Mouse (Mus musculus): ENCODE data around the gene Hrh1.
A peak's percentile ranks its signal among the peaks of the same experiment; 100 is the strongest.

Hrh1 gene

DNA sequence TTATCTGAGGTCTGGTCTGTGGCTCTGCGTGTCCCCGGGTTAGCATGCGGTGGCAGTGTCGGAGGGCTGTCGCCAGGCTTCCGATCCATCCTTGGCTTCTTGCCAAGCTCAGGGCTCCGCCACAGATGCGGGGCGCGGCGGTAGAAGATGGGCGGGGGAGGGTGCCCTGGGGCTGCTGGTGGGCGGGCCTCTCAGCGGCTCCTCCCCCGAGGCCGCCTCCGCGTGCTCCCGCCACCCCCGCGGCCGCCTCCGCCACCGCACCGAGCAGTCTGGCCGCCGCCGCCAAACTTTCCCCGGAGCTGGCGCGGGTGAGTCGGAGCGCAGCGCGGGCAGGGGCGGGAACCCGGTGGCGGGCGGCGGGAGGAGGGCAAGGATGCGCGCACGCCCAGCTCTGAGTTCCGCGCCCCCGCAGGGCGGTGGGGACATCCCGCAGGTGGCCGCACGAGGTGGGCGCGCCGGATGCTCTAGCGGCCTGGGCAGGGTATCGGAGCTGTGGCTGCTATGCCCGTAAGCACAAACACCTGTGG is at the start of gene Hrh1:
Gene Hrh1 (plus strand): TSS at position 246 of the 527 bp plus-strand sequence.
- DNase-seq (ENCODE audit: low read depth, low spot score): peak; percentile 60

DNA sequence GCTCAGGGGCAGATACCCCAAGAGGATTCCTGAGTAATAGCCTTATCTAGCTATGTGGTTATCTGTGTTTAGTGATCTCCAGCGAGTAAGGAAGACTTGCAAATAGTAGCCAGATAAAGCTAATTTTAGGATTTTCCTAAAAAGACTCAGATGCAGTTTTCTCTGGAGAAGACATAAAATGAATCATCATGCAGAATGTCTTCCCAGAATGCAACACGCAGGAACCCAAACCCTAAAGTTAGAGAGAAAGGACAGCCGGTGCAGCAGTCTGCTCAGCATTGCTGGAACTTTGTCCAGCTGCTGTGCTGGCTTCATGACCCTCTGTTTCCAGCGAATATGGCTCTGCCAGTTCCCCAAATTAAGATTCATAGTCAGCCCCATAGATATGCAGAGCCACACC is 43.1 kb upstream of the Hrh1 start:
- DNase-seq (ENCODE audit: low read depth, low spot score): peak; percentile 83

DNA sequence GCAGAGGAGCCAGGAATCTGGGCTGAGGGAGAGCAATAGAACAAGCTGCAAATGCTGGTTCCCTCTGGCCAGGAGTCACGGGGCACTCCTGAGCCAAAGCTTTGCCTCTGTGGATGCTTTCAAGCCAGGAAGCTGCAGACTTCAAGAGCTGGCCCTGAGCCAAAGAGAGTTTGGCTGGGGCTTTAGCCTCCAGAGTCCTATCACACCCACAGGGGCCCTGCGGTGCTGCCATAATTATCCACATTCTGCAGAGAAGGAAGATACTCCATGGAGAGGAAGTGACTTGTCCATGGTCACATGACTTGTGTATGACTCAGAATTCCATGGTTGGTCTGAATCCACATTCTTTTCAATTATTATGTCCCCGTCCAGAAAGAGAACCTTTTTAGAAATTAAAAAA is 39.6 kb upstream of the Hrh1 start:
- peak; percentile 56 for DNase-seq (ENCODE audit: low read depth, low spot score)

DNA sequence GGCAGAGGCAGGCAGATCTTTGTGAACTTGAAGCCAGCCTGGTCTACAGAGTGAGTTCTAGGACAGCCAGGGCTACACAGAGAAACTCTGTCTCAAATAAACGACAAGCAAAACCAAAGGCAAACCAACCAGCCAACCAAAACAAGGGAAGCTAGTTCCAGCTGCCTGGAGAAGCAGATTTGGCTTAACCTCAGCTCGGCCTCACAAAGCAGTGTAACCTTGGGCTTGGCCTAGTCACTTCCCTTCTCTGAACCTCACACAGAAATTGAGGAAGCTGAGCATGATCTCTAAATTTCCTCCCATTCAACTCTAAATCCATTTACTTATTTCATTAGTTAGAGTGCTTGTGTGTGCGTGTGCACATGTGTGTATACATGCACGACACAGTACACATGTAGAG is 35.4 kb upstream of the Hrh1 start:
- no peak for DNase-seq (ENCODE audit: low read depth, low spot score)

DNA sequence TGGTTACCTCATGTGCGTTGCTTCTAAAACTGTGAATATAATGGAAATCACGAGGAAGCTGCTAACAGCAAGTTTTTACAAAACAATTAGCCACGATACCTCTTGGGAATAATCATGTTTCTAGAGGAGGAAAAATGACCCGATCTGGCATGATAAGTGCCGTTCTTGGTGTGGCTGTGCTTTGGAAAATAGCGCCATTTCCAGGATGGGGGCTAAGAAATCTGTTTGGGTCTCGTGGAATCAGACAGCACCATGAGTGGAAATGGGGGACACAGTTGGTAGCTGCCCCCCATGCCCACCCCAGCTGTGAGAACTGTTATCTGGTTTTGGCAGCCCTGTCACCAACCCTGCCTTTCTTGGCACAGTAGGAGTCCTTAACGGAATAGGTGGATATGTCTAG is 34.0 kb upstream of the Hrh1 start:
- DNase-seq (ENCODE audit: low read depth, low spot score): no peak

DNA sequence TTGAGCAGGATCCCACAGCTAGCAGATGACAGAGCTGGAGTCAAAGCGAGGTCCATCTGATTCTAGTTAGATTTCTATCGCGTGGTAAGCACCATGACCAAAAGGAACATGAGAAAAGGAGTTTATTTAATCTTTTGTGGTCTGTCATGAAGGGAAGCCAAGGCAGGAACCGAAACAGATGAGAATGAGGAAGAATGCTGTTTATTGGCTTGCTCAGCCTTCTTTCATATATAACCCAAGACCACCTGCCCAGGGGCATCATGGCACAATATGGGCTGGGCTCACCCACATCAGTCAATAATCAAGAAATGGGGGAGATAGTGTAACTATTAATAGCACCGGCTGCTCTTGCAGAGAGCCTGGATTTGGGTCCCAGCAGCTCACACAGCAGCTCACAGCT is 33.0 kb upstream of the Hrh1 start:
- DNase-seq (ENCODE audit: low read depth, low spot score): no peak

DNA sequence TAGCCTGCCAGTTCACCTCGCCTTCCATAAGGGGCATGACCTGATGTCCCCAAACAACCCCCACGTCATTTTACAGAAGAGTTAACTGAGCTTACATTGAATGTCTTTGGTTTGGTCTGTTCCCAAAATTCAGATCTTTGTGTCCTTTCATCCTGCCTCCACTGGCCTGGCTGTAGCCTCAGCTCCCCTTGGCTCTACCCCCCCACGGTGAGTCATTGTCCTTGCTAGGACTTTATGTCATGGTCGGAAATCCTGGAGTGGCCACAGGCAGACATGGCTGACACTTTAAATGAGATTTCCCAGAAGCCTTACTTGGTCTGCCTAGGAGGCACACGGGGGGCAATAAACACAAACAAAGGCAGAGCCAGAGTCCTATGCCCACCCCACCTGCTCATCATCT is 31.5 kb upstream of the Hrh1 start:
- no peak for DNase-seq (ENCODE audit: low read depth, low spot score)

DNA sequence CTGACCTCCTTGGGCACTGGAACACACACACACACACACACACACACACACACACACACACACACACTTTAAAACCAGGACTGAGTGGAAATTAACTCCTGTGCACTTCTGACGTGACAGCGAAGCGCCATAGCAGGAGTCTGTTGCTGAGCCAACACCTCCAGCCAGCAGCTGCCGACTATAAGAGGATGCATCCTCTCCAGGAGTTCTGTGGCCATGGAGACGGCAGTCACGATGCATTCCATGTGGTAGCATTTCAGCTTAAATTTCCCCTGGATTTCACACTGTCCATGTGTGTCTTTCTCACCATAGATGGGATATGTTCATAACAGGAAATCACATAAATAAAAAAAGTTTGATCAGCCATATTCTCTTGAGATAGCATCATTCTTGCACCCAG is 30.1 kb upstream of the Hrh1 start:
- DNase-seq (ENCODE audit: low read depth, low spot score): peak; percentile 91

DNA sequence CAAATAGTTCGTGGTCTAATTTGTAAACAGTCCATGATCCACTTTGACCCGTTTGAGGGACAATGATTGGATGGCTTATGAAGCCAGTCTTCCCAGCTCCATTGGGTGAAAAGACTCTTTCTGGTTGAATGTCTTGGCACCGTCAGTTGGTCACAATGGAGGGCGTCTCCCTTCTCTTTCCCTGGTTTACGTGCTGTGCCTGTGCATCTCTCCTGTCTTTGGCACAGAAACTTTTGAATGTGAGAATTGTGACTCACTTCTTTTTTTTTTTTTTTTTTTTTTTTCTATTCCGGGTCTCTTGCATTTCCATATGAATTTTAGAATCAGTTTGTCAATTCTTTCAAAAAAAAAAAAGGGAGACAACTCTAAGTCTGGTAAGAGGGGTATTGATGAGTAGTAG is 29.5 kb upstream of the Hrh1 start:
- peak; percentile 56 for DNase-seq (ENCODE audit: low read depth, low spot score)

DNA sequence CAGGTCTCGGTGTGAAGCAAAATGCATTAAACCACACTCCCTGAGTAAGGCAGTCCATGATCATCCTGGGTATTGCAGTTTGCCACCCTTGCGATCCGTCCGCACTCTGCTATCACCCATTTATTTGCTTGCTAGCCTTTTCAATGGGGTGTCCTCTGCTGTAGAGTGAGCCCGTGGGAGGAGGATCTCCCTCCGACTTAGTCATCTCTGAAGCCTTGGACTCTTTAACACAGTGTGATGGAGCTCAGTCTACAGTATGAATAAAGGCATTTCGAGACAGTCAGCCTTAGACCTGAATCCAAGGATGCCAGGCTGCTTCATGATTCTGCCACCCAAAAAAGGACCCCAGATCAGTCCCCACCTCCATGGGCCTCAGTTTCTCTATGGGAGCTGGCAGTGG is 25.0 kb upstream of the Hrh1 start:
- DNase-seq (ENCODE audit: low read depth, low spot score): peak; percentile 36

DNA sequence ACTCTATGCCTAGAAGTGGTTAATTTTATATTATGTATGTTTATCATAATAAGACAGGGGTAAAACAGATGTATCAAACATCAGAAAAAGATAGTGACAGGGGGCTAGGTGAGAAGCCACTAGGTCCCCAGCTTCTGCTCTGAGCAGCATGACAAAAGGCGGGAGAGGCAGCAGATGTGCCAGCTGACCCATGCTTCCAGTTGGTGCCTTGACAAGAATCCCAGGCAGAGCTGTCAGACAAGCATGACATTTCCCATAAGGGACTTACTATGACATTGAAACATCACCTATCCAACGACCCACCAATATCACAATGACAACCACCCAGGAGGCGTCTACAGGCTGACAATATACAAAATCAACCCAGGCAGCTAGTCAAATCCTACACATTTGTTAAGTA is 16.9 kb upstream of the Hrh1 start:
- no peak for DNase-seq (ENCODE audit: low read depth, low spot score)

DNA sequence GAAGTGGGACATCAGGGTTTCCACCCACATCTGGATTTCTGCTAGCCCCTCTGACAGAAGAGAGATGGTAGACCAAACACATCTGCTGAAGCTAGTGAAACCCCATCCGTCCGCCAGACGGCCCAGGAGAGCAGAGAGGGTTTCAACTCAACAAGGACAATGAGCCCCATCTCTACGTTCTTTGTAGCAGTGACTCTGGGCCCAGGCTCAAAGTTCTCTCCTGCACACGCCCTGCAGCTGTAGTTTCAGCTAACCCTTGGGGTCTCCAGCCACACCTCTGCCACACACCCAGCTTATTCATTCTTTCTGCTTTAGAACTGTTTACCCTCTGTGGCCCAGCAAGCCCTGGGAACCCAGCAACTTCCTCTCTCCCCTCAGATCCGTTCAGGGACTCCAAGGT is 10.4 kb upstream of the Hrh1 start:
- DNase-seq (ENCODE audit: low read depth, low spot score): no peak

DNA sequence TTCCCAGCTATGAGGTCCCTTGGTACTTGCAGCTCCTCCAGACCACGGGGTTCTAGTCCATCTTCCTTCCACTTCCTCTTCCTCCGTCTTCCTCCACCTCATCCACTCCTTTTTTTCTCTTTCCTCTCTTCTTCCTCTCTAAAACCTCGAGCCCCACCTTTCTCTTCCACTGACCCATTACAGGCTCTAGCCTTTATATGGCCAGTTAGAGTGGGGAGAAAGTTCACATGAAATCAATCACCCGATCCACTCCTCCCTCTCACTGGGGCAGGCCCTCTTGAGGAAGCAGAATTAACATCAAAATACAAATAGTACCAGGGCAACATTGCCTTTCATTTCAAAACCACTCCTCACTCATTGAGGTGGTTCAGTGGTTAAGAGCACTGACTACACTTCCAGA is 9.9 kb upstream of the Hrh1 start:
- DNase-seq (ENCODE audit: low read depth, low spot score): no peak

DNA sequence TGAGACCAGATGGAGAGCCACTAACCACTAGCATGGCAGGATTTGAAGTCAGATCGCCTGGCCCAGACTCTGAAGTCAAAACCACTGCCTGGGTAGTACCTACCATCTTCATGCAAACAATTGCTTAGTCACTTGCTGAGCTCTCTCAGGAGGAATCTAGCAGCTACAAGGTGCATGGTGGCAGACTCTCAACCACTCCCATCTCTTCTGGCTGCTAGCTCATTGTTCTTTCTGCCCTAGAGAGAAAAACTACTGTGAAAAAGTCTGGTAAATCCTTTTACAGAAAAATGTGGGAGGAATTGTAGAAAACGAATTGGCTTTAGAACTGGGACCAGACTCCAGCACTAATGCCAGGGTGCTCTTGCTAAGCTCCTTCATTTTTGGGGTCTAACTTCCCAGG is 7.6 kb upstream of the Hrh1 start:
- DNase-seq (ENCODE audit: low read depth, low spot score): peak; percentile 58

DNA sequence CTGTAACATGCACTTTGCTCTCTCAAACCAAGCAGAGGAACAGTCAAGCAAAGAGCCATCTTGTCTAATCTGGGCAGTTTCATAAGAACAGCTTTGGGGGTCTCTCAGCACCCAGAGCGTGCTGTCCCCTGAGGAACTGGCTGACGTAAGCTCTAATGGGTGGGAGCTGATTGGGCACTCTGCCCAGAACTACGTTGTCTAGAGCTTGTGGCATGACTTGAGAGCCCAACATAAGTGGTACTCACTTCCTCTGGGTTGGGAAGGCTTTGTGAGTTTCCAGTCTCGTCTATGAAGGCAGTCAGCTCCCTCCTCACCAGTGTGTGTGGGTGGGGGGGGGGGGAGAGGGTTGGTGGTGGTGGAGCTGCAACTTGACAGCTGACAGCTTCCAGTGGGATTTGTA is 2.8 kb upstream of the Hrh1 start:
- no peak for DNase-seq (ENCODE audit: low read depth, low spot score)

DNA sequence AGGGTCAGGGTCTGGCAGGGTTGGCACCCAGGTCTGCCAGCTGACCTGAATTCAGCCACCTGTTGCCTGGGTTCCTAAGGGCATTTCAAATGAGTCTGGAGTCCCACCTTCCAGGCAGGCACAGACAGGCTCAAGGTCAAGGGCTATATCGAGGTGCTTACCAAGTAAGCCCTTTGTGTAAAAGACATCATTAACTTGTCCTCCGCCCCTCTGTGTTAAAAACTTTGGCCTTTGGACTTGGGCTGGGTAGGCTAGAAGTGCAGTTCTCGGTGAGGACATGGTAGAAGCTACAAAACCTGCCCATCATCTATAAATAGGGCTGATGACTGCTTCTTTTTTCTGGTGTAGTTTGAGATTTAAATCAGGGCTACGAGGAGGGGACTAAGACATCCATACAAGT is 1.1 kb upstream of the Hrh1 start:
- DNase-seq (ENCODE audit: low read depth, low spot score): no peak

DNA sequence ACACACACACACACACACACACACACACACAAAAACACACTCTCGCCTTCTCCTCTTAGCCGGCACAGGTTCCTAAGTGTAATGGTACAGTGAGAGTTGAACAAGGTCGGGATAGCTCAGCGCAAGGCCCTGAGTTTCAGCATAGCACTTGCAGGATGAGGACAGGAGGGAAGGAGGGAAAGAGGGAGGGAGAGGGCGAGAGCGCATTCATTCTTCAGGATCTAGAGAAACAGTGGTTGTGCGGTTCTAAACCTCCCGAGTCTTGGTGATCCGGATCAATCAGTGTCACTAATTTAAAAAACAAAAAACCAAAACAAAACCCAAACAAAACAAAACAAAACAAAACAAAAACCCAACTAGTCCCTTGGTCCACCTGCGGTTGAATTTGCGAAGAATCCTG is 456 bp upstream of the Hrh1 start:
- no peak for DNase-seq (ENCODE audit: low read depth, low spot score)

DNA sequence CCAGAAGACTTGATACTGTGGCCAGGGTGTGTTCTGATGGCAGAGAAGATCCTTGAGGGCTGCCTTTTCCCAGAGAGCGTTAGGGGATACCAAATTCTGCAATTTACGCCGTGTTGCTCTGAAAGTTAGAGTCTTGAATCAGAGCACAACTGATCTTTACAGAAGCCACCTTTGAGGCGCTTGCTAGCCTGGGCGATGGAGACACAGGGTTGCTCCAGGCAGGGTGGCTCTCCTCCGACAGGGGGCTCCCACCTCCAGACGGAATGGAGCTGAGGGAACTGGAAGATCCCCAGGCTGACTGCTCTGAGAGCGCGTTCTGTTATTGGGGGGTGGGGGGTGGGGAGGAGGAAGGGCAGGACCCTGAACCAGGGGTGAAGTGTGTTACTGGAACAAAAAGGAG is 890 bp downstream of the Hrh1 start:
- peak; percentile 71 for DNase-seq (ENCODE audit: low read depth, low spot score)

DNA sequence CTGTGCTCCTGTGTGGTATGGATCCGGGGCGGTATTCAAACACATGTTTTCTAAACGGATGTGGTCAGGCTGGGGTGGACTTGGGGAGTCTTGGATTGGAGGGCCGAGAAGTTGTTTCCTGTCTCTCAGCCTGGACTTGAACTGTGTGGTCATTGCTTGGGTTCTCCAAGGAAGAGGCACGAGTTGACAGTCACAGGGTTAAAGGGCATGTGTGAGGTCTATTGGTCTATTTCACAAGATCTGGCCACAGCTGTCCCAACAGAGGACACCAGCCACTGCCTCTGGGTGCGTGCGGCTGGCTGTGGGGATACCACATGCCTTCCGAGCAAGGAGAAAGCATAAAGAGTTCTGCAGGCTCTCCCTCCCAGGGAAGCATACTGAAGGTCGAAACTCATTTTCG is 2.7 kb downstream of the Hrh1 start:
- DNase-seq (ENCODE audit: low read depth, low spot score): no peak

DNA sequence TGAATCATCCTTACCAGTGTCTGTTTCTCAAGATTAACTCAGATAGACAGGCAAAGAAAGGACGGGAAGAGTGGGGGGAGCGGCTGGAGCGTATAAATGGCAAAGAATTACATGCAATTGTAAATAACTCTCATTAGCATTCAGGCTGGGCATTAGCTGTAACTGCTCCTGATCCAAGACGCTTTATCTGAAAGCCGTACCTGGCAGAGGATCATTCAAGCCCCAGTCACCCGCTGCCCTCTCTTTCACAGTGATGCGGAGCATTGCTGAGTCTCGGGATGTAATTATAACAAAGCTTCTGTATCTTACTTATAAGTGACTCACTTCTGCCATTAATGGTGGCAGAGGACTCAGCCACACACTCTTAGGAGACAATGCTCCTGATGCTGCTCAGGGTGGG is 3.1 kb downstream of the Hrh1 start:
- no peak for DNase-seq (ENCODE audit: low read depth, low spot score)

DNA sequence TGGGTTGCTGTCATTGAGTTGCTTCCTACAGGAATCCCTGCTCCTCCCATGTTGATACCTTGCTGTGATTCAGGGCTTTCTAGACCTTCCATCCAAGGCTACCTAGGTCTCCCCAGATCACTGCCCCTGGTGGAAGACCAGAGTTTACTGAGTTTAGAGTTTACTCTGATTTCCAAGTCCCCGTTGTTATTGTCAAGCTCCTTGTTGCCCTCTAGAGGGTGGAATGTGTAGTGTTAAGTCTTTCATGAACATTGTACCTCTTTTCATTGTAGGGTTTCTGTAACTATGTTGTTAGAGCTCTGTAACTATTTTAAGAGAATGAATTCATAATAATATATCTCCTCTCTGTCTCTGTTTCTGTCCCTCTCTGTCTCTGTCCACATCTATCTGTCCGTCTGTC is 4.4 kb downstream of the Hrh1 start:
- DNase-seq (ENCODE audit: low read depth, low spot score): no peak

DNA sequence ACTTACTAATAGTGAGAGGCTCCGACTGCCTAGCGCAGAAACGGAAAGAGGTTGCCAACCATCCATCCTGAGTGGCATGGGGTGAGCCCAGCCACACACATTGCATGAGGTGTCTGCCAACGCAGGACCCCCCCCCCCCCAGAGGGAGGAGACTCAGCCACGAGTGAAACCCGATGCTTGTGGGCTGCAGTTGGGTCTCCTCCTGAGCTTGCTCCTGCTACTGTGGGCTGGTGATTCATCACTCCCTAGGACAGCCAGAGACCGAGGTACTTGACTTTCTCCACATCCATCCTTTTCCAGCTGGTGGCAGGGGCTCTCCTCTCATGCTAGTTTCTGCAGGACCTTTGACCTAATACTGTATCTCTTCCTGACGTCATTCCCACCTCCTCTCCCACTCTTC is 5.9 kb downstream of the Hrh1 start:
- peak; percentile 59 for DNase-seq (ENCODE audit: low read depth, low spot score)

DNA sequence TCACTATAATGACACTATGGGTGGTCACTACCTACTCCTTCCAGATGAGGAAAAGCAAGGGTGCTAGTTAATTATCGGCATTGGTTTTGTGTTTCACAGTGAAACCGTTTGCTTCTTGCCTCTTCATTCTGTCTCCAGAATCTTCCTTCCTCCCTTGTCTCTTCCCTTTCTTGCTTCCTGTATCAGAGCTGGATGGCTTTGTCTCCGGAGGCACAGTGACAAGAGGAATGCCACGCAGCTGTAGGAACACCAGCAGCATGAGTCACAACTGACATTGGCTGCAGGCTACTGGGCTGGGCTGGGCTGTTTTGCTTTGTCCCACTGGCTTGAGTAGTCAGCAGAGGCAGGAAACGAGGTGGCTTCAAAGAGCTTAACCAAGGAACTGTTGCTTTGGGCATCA is 6.4 kb downstream of the Hrh1 start:
- peak; percentile 67 for DNase-seq (ENCODE audit: low read depth, low spot score)

DNA sequence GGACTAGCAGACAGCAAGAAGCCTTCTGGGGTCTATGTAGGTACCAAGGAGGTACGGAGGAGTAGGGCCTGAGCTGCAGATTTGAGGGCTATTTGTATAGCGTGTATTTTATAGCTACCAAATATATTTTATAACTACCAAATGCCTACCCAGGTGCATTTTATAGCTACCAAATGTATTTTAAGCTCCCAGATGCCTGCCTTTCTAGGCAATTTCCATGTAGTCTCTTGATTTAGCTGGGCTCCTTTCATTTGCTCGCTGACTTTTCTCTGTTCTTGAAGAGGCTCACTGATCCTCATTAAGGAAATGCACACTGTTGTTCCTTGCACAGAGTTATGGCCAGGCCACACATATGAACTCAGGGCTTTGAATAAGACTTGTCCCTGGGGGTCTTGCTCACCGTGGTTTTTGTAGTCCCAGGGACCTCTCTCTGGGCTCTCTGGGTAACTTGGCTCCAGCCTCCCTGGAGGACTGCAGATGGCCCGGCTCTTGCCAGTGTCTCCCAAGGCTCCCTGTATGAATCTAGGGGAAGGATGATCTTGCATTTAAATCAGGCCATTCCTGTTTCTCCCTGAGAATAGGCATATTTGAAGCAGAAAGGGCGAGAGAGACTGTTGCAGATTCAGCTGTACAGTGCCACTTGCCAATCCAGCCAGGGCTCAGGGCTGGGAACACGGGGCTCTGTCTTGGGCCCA is 7.2 kb downstream of the Hrh1 start:
- peak; percentile 59 for DNase-seq (ENCODE audit: low read depth, low spot score)
